ENCODE assay signal across 10 mouse cellular contexts in genomic region chr6:88736741-88737508, GRCm38 (mm10). TPM values are rescaled to one million over a fixed set of nuclear protein-coding genes. Genes with fewer than 3 reads are reported as not detected.
DNase-seq lines count a peak whose midpoint lies in the region; ATAC-seq and TF ChIP-seq lines count a peak whose summit lies in the region.
"Had no signal": no experiment of that assay in that cellular context is flagged by ENCODE, and none has a peak within 500 bp of the region (broad histone marks: within the 10 kb centered on the region; RNA-seq: fewer than 3 reads in every experiment).

No protein-coding gene starts in this region.

- TF ChIP-seq EP300 in lung, postnatal 0 days (IDR thresholded peaks at IDR 0.05): no peak

- 57% methylated on average over 16 of the region's 16 CpGs for WGBS in lung, postnatal 0 days
- WGBS in stomach, embryonic 14.5 days: 48% methylated on average over 16 of the region's 16 CpGs
- WGBS in forebrain, embryonic 14.5 days: 83% methylated on average over 16 of the region's 16 CpGs

- H3K9ac ChIP-seq in lung, postnatal 0 days (replicated peaks; ENCODE audit: low read depth): no peak overlapping the region
- H3K9ac ChIP-seq in stomach, embryonic 14.5 days (replicated peaks; ENCODE audit: low read depth, low read length): no peak overlapping the region
- no peak overlapping the region for H3K9ac ChIP-seq in forebrain, embryonic 14.5 days (ENCODE audit: low read length)

- peak; percentile 61 for DNase-seq in cerebellum, adult 9-11 months
- DNase-seq in cerebellum, adult 11 months: no peak
- DNase-seq in lung, postnatal 0 days (ENCODE audit: low spot score): peak; percentile 28
- DNase-seq in lung, postnatal 14 days: no peak
- DNase-seq in layer of hippocampus, adult 2 months (ENCODE audit: low spot score in 2 of 2): peak; percentile 70 to 83
- DNase-seq in urinary bladder, adult 2 months (ENCODE audit: low spot score): no peak
- DNase-seq in forebrain, embryonic 14.5 days (ENCODE audit: low spot score): no peak
- DNase-seq: cerebellum, postnatal 14 days; right cerebral cortex, postnatal 14 days had no signal

- peak; percentile 72 for ATAC-seq in lung, postnatal 0 days
- peak; percentile 29; the same call in 1 of the 2 replicates for ATAC-seq in stomach, embryonic 14.5 days (ENCODE audit: insufficient number of reproducible peaks, insufficient read depth, low FRiP score, low read depth)
- no peak for ATAC-seq in forebrain, embryonic 14.5 days

- H3K4me1 ChIP-seq in lung, postnatal 0 days (ENCODE audit: insufficient read depth, low read depth, low read length): peaks cover 6% of the 10 kb centered on the region; the same call in 1 of the 2 replicates
- H3K4me1 ChIP-seq in stomach, embryonic 14.5 days (ENCODE audit: control insufficient read depth, insufficient read depth, low read length): peaks cover 14% of the 10 kb centered on the region
- no peaks in the 10 kb centered on the region; the same call in 1 of the 2 replicates for H3K4me1 ChIP-seq in forebrain, embryonic 14.5 days (ENCODE audit: control insufficient read depth, insufficient read depth, low read length)

- H3K9me3 ChIP-seq in lung, postnatal 0 days (ENCODE audit: low read length): no peaks in the 10 kb centered on the region
- H3K9me3 ChIP-seq in stomach, embryonic 14.5 days (ENCODE audit: control insufficient read depth, low read depth, low read length): no peaks in the 10 kb centered on the region
- no peaks in the 10 kb centered on the region for H3K9me3 ChIP-seq in forebrain, embryonic 14.5 days (replicated peaks; ENCODE audit: control insufficient read depth, low read length)

- no peak overlapping the region for H3K4me3 ChIP-seq in lung, postnatal 0 days (ENCODE audit: low read depth, low read length)
- H3K4me3 ChIP-seq in layer of hippocampus, adult 2 months: peak overlapping the region; percentile 17; the same call in 1 of the 2 replicates
- H3K4me3 ChIP-seq in stomach, embryonic 14.5 days (ENCODE audit: low read depth, low read length): no peak overlapping the region
- H3K4me3 ChIP-seq in forebrain, embryonic 14.5 days (ENCODE audit: low read depth, low read length): no peak overlapping the region

- H3K4me2 ChIP-seq in lung, postnatal 0 days (replicated peaks; ENCODE audit: low read depth, low read length): no peak overlapping the region
- no peak overlapping the region for H3K4me2 ChIP-seq in stomach, embryonic 14.5 days (replicated peaks; ENCODE audit: low read depth, low read length)
- no peak overlapping the region for H3K4me2 ChIP-seq in forebrain, embryonic 14.5 days (ENCODE audit: low read length)

- TF ChIP-seq CTCF in lung, postnatal 0 days (IDR thresholded peaks at IDR 0.05): no peak
- TF ChIP-seq CTCF in layer of hippocampus, adult 2 months (conservative IDR thresholded peaks at IDR 0.05): no peak

- H3K27ac ChIP-seq in lung, postnatal 0 days (ENCODE audit: low read length): 0 out of 2 replicates have a peak overlapping the region, but pooled peaks have one; percentile 12
- H3K27ac ChIP-seq in layer of hippocampus, adult 2 months: peak overlapping the region; percentile 89
- peak overlapping the region; percentile 49; the same call in 1 of the 2 replicates for H3K27ac ChIP-seq in stomach, embryonic 14.5 days (ENCODE audit: low read length)
- no peak overlapping the region for H3K27ac ChIP-seq in forebrain, embryonic 14.5 days (ENCODE audit: low read depth, low read length)

- no peaks in the 10 kb centered on the region for H3K36me3 ChIP-seq in lung, postnatal 0 days (ENCODE audit: insufficient read depth, low read length)
- no peaks in the 10 kb centered on the region; the same call in 1 of the 2 replicates for H3K36me3 ChIP-seq in stomach, embryonic 14.5 days (ENCODE audit: control insufficient read depth, insufficient read depth, low read length)
- H3K36me3 ChIP-seq in forebrain, embryonic 14.5 days (ENCODE audit: control insufficient read depth, insufficient read depth, low read length): no peaks in the 10 kb centered on the region

- no peaks in the 10 kb centered on the region for H3K27me3 ChIP-seq in lung, postnatal 0 days (replicated peaks; ENCODE audit: insufficient read depth, low read length)
- H3K27me3 ChIP-seq in stomach, embryonic 14.5 days (ENCODE audit: control insufficient read depth, insufficient read depth, low read length): no peaks in the 10 kb centered on the region
- H3K27me3 ChIP-seq in forebrain, embryonic 14.5 days (replicated peaks; ENCODE audit: control insufficient read depth, insufficient read depth, low read length): no peaks in the 10 kb centered on the region

RNA-seq across cellular contexts. Expression of gene Mgll, which starts 12.7 kb away (rescaled TPM):
- 123 and 131 TPM in 2 replicates for polyA plus RNA-seq in lung, postnatal 0 days (2015; fragmentation: Nextera tagmentation; extraction: Ambion mirVana)
- 100 to 1,000 TPM; 178 to 182 TPM for total RNA-seq in layer of hippocampus, adult 2 months (2021)
- 102 and 104 TPM in 2 replicates for polyA plus RNA-seq in stomach, embryonic 14.5 days (2014; fragmentation: Nextera tagmentation; extraction: Ambion mirVana)
- polyA plus RNA-seq in urinary bladder, adult 2 months (2012; rRNA removed): 66.3 and 69.7 TPM in 2 replicates
- polyA plus RNA-seq in forebrain, embryonic 14.5 days (2014; fragmentation: Nextera tagmentation; extraction: Ambion mirVana): 19.3 and 23.1 TPM in 2 replicates

Comparison
In these comparisons a context has a peak if more than half of its experiments do, and no peak if none do; other contexts are left out.
1. DNase-seq: peak in cerebellum, adult 9-11 months (single experiment), lung, postnatal 0 days (single experiment) and layer of hippocampus, adult 2 months (2 of 2); none in cerebellum, adult 11 months (single experiment), lung, postnatal 14 days (single experiment), urinary bladder, adult 2 months (single experiment) and forebrain, embryonic 14.5 days (single experiment).